Mouse (Mus musculus) C2C12 (cell line): Measurements from ENCODE around the gene Otud4.

Experiments
- CEBPB ChIP-seq: IDR thresholded peaks from one replicate; pipeline ENCODE4 v1.6.1; 2011; ENCODE audit warnings: low read depth, mild to moderate bottlenecking, control low read depth, moderate library complexity
- CTCF ChIP-seq: IDR thresholded peaks from one replicate; pipeline ENCODE4 v1.5.1; 2011; ENCODE audit not compliant: control insufficient read depth, insufficient read depth, insufficient read length
- FOSL1 ChIP-seq: IDR thresholded peaks from one replicate; pipeline ENCODE4 v1.8.0; 2011; ENCODE audit warnings: mild to moderate bottlenecking, low read length; ENCODE audit not compliant: poor library complexity, insufficient read depth, severe bottlenecking
- MAX ChIP-seq: IDR thresholded peaks from one replicate; pipeline ENCODE4 v1.6.1; 2011; ENCODE audit warnings: mild to moderate bottlenecking, control low read depth
- MYOD1 ChIP-seq: IDR thresholded peaks from one replicate; pipeline ENCODE4 v1.6.1; 2011; ENCODE audit warnings: low read depth; ENCODE audit not compliant: control insufficient read depth, insufficient read length
- MYOG ChIP-seq: IDR thresholded peaks from one replicate; pipeline ENCODE4 v1.6.1; 2011; ENCODE audit not compliant: control insufficient read depth, insufficient read length; ENCODE audit errors: extremely low read depth
- USF1 ChIP-seq: IDR thresholded peaks from one replicate; pipeline ENCODE4 v1.6.1; 2011; ENCODE audit warnings: low read depth, mild to moderate bottlenecking, control low read depth, moderate library complexity

DNA sequence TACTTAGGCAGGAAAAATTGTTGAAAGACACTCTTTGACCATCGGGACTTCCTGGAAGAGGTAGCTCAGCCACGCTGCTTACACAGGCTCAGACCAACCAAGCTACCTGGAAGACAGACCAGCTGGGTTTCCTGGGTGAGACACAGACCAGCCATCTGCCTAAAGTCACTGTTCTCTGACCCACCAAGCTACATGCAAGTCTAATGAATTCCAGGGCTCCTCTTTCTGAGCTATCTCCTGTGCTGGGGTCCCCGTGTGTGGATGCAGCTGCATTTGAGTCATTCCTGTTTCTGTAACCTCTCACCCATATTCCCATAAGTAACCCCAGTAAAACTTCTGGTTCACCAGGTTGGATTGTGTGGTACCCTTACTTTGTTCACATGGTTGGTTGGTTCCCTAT, 30.7 kb upstream of the Otud4 start:
- TF ChIP-seq CTCF, result no peak
- TF ChIP-seq MAX, result no peak
- TF ChIP-seq USF1, result no peak
- TF ChIP-seq MYOG, result no peak
- no peak for TF ChIP-seq FOSL1
- TF ChIP-seq MYOD1, result no peak
- no peak for TF ChIP-seq CEBPB
